Mouse (Mus musculus) hindbrain, embryonic 15.5 days (tissue): ENCODE measurements around the gene Srxn1. TPM values are rescaled to one million over a fixed set of nuclear protein-coding genes. Genes with fewer than 3 reads are reported as not detected.

Experiments used
- ATAC-seq: fragments of 200-750 bp; cut with Nextera tagmentation; 2 replicates; pipeline ENCODE4 v1.8.0; 2017; ENCODE audit warnings: low read depth, moderate number of reproducible peaks, moderate TSS enrichment; ENCODE audit not compliant: low FRiP score
- H3K27ac ChIP-seq: fragments of 300-500 bp; sonication (generic); replicated peaks from 2 replicates; pipeline ENCODE4 v1.5.1; 2015; ENCODE audit warnings: mild to moderate bottlenecking, inconsistent platforms
- H3K27me3 ChIP-seq: fragments of 300-500 bp; sonication (generic); 2 replicates; pipeline ENCODE4 v1.6.1; 2015; ENCODE audit warnings: control low read depth, inconsistent platforms
- H3K36me3 ChIP-seq: fragments of 300-500 bp; sonication (generic); 2 replicates; pipeline ENCODE4 v1.6.1; 2015; ENCODE audit warnings: control low read depth, inconsistent platforms
- H3K4me1 ChIP-seq: fragments of 300-500 bp; sonication (generic); replicated peaks from 2 replicates; pipeline ENCODE4 v1.6.1; 2015; ENCODE audit warnings: control low read depth, inconsistent platforms
- H3K4me2 ChIP-seq: fragments of 300-500 bp; sonication (generic); 2 replicates; pipeline ENCODE4 v1.6.1; 2015; ENCODE audit warnings: moderate library complexity, mild to moderate bottlenecking, inconsistent platforms
- H3K4me3 ChIP-seq: fragments of 300-500 bp; sonication (generic); 2 replicates; pipeline ENCODE4 v1.5.1; 2015; ENCODE audit warnings: mild to moderate bottlenecking, inconsistent platforms
- H3K9ac ChIP-seq: fragments of 300-500 bp; sonication (generic); 2 replicates; pipeline ENCODE4 v1.6.1; 2015; ENCODE audit warnings: inconsistent platforms
- H3K9me3 ChIP-seq: fragments of 300-500 bp; sonication (generic); 2 replicates; pipeline ENCODE4 v1.6.1; 2016; ENCODE audit warnings: control low read depth, inconsistent platforms
- WGBS: fragments of 180-500 bp; shearing (Covaris S2); methylation state at CpG from one replicate; pipeline ENCODE4 v1.1.7; 2015; 5-methylcytosine and 5-hydroxymethylcytosine counted together
- polyA plus RNA-seq: library from polyadenylated mRNA; unstranded; fragments of >200 nt; fragmentation: Nextera tagmentation; extraction: Ambion mirVana; gene quantifications from 2 replicates; pipeline ENCODE4 v1.2.1, GENCODE M21; 2015

The Srxn1 gene
- polyA plus RNA-seq, 1 experiment from 2014 or later: 24.7 TPM

GRCm38 (mm10) chr2:152080685-152081541, 24.4 kb upstream of the Srxn1 start, which contains the start of gene Scrt2:
Scrt2 (plus strand) TSS chr2:152081529.
- H3K4me3 ChIP-seq: peak within 1 kb of the TSS; percentile 87
- H3K36me3 ChIP-seq: no peaks in the 10 kb centered on the region
- WGBS: under 1% methylated on average over 24 of the region's 24 CpGs
- H3K27ac ChIP-seq: peak within 1 kb of the TSS; percentile 93
- peak within 1 kb of the TSS; percentile 88 for H3K4me2 ChIP-seq
- H3K9me3 ChIP-seq: no peaks in the 10 kb centered on the region
- ATAC-seq: peak; percentile 69
- H3K9ac ChIP-seq: peak within 1 kb of the TSS; percentile 99
- peaks cover 58% of the 10 kb centered on the region for H3K4me1 ChIP-seq
- no peaks in the 10 kb centered on the region for H3K27me3 ChIP-seq

- Histone ChIP-seq H3K9ac (peak overlapping the region; percentile 99), H3K4me3 (peak overlapping the region; percentile 87), H3K4me1 (peaks cover 68% of the 10 kb centered on the region), H3K4me2 (peak overlapping the region; percentile 88), H3K36me3 (no peaks in the 10 kb centered on the region), H3K9me3 (no peaks in the 10 kb centered on the region), H3K27me3 (no peaks in the 10 kb centered on the region), H3K27ac (peak overlapping the region; percentile 93)
- ATAC-seq: peak; percentile 81
- WGBS: under 1% methylated on average over 56 of the region's 81 CpGs
Measured at GRCm38 (mm10) chr2:152081641-152082448, 23.5 kb upstream of the Srxn1 start.

GRCm38 (mm10) chr2:152082456-152083285, 22.6 kb upstream of the Srxn1 start:
- Histone ChIP-seq H3K4me2 (peak overlapping the region; percentile 88), H3K27me3 (no peaks in the 10 kb centered on the region), H3K4me3 (peak overlapping the region; percentile 87), H3K36me3 (no peaks in the 10 kb centered on the region), H3K9me3 (no peaks in the 10 kb centered on the region), H3K9ac (peak overlapping the region; percentile 99), H3K4me1 (peaks cover 75% of the 10 kb centered on the region), H3K27ac (peak overlapping the region; percentile 93)
- no peak for ATAC-seq
- 7% methylated on average over 7 of the region's 7 CpGs for WGBS

- WGBS: 43% methylated on average over 4 of the region's 4 CpGs
- peak overlapping the region; percentile 93 for H3K27ac ChIP-seq
- peak overlapping the region; percentile 88 for H3K4me2 ChIP-seq
- peak overlapping the region; percentile 99 for H3K9ac ChIP-seq
- no peaks in the 10 kb centered on the region for H3K27me3 ChIP-seq
- no peaks in the 10 kb centered on the region for H3K9me3 ChIP-seq
- H3K4me1 ChIP-seq: peaks cover 80% of the 10 kb centered on the region
- H3K36me3 ChIP-seq: 0 out of 2 replicates have a peak, but pooled peaks cover 4% of the 10 kb centered on the region
- ATAC-seq: no peak
- H3K4me3 ChIP-seq: peak overlapping the region; percentile 87
Measured at GRCm38 (mm10) chr2:152083411-152083810, 21.9 kb upstream of the Srxn1 start.

GRCm38 (mm10) chr2:152084298-152084697, 21.0 kb upstream of the Srxn1 start:
- peak overlapping the region; percentile 88 for H3K4me2 ChIP-seq
- 0 out of 2 replicates have a peak, but pooled peaks cover 4% of the 10 kb centered on the region for H3K36me3 ChIP-seq
- H3K9ac ChIP-seq: peak overlapping the region; percentile 99
- peak overlapping the region; percentile 93 for H3K27ac ChIP-seq
- peaks cover 74% of the 10 kb centered on the region for H3K4me1 ChIP-seq
- H3K4me3 ChIP-seq: peak overlapping the region; percentile 87
- H3K9me3 ChIP-seq: no peaks in the 10 kb centered on the region
- H3K27me3 ChIP-seq: no peaks in the 10 kb centered on the region
- ATAC-seq: no peak
- 15% methylated on average over 6 of the region's 6 CpGs for WGBS

GRCm38 (mm10) chr2:152085414-152085813, 19.9 kb upstream of the Srxn1 start:
- H3K4me3 ChIP-seq: peak overlapping the region; percentile 87; the same call in 1 of the 2 replicates
- no peaks in the 10 kb centered on the region for H3K9me3 ChIP-seq
- H3K27me3 ChIP-seq: no peaks in the 10 kb centered on the region
- WGBS: 74% methylated on average over 6 of the region's 6 CpGs
- 0 out of 2 replicates have a peak, but pooled peaks cover 4% of the 10 kb centered on the region for H3K36me3 ChIP-seq
- no peak for ATAC-seq
- H3K4me2 ChIP-seq: peak overlapping the region; percentile 88
- H3K27ac ChIP-seq: no peak overlapping the region; the same call in 1 of the 2 replicates
- H3K4me1 ChIP-seq: peaks cover 63% of the 10 kb centered on the region
- 0 out of 2 replicates have a peak overlapping the region, but pooled peaks have one; percentile 13 for H3K9ac ChIP-seq

- ATAC-seq: no peak
- no peaks in the 10 kb centered on the region for H3K27me3 ChIP-seq
- peaks cover 66% of the 10 kb centered on the region for H3K4me1 ChIP-seq
- no peaks in the 10 kb centered on the region for H3K9me3 ChIP-seq
- peak overlapping the region; percentile 46; the same call in 1 of the 2 replicates for H3K27ac ChIP-seq
- 0 out of 2 replicates have a peak, but pooled peaks cover 4% of the 10 kb centered on the region for H3K36me3 ChIP-seq
- H3K4me3 ChIP-seq: no peak overlapping the region
- 0 out of 2 replicates have a peak overlapping the region, but pooled peaks have one; percentile 15 for H3K9ac ChIP-seq
- H3K4me2 ChIP-seq: peak overlapping the region; percentile 29
- 45% methylated on average over 6 of the region's 6 CpGs for WGBS
Measured at GRCm38 (mm10) chr2:152086451-152086850, 18.9 kb upstream of the Srxn1 start.

- no peak overlapping the region for H3K4me3 ChIP-seq
- peak overlapping the region; percentile 46 for H3K27ac ChIP-seq
- WGBS: 46% methylated on average over 5 of the region's 5 CpGs
- peak overlapping the region; percentile 29 for H3K4me2 ChIP-seq
- H3K4me1 ChIP-seq: peaks cover 65% of the 10 kb centered on the region
- no peaks in the 10 kb centered on the region for H3K27me3 ChIP-seq
- H3K36me3 ChIP-seq: 0 out of 2 replicates have a peak, but pooled peaks cover 4% of the 10 kb centered on the region
- ATAC-seq: no peak
- peak overlapping the region; percentile 15; the same call in 1 of the 2 replicates for H3K9ac ChIP-seq
- no peaks in the 10 kb centered on the region for H3K9me3 ChIP-seq
Measured at GRCm38 (mm10) chr2:152087111-152087510, 18.2 kb upstream of the Srxn1 start.

- 0 out of 2 replicates have a peak, but pooled peaks cover 4% of the 10 kb centered on the region for H3K36me3 ChIP-seq
- 9% methylated on average over 4 of the region's 4 CpGs for WGBS
- no peak overlapping the region for H3K4me3 ChIP-seq
- no peak overlapping the region for H3K9ac ChIP-seq
- peaks cover 61% of the 10 kb centered on the region for H3K4me1 ChIP-seq
- H3K4me2 ChIP-seq: no peak overlapping the region
- H3K27me3 ChIP-seq: 0 out of 2 replicates have a peak, but pooled peaks cover 6% of the 10 kb centered on the region
- no peaks in the 10 kb centered on the region for H3K9me3 ChIP-seq
- H3K27ac ChIP-seq: no peak overlapping the region
- no peak for ATAC-seq
Measured at GRCm38 (mm10) chr2:152089078-152089477, 16.2 kb upstream of the Srxn1 start.

GRCm38 (mm10) chr2:152089581-152089980, 15.7 kb upstream of the Srxn1 start:
- peaks cover 56% of the 10 kb centered on the region for H3K4me1 ChIP-seq
- no peak for ATAC-seq
- H3K4me3 ChIP-seq: no peak overlapping the region
- H3K36me3 ChIP-seq: 0 out of 2 replicates have a peak, but pooled peaks cover 4% of the 10 kb centered on the region
- WGBS: 77% methylated on average over 5 of the region's 5 CpGs
- no peak overlapping the region for H3K4me2 ChIP-seq
- H3K9ac ChIP-seq: no peak overlapping the region
- H3K9me3 ChIP-seq: no peaks in the 10 kb centered on the region
- 0 out of 2 replicates have a peak, but pooled peaks cover 6% of the 10 kb centered on the region for H3K27me3 ChIP-seq
- no peak overlapping the region for H3K27ac ChIP-seq

- H3K9ac ChIP-seq: no peak overlapping the region
- 0 out of 2 replicates have a peak, but pooled peaks cover 6% of the 10 kb centered on the region for H3K27me3 ChIP-seq
- no peak overlapping the region for H3K27ac ChIP-seq
- H3K4me3 ChIP-seq: no peak overlapping the region
- H3K4me2 ChIP-seq: no peak overlapping the region
- WGBS: 65% methylated on average over 5 of the region's 5 CpGs
- 0 out of 2 replicates have a peak, but pooled peaks cover 4% of the 10 kb centered on the region for H3K36me3 ChIP-seq
- no peak for ATAC-seq
- H3K9me3 ChIP-seq: no peaks in the 10 kb centered on the region
- peaks cover 55% of the 10 kb centered on the region for H3K4me1 ChIP-seq
Measured at GRCm38 (mm10) chr2:152090486-152090885, 14.8 kb upstream of the Srxn1 start.
